Mouse (Mus musculus) intestine, embryonic 16.5 days (tissue): ENCODE data around the gene Prss22. TPM values are rescaled to one million over a fixed set of nuclear protein-coding genes. Genes with fewer than 3 reads are reported as not detected.

ENCODE experiments used
- ATAC-seq: fragments of 200-750 bp; cut with Nextera tagmentation; 2 replicates; pipeline ENCODE4 v1.8.0; 2017; ENCODE audit warnings: moderate TSS enrichment, moderate library complexity
- H3K27ac ChIP-seq: fragments of 300-500 bp; sonication (generic); 2 replicates; pipeline ENCODE4 v1.5.1; 2014; ENCODE audit warnings: mild to moderate bottlenecking, low read length
- H3K27me3 ChIP-seq: fragments of 300-500 bp; sonication (generic); replicated peaks from 2 replicates; pipeline ENCODE4 v1.6.1; 2014; ENCODE audit warnings: low read length, control low read depth, mixed read lengths; ENCODE audit not compliant: control insufficient read depth, insufficient read depth
- H3K36me3 ChIP-seq: fragments of 300-500 bp; sonication (generic); 2 replicates; pipeline ENCODE4 v1.6.1; 2014; ENCODE audit warnings: low read length, control low read depth; ENCODE audit not compliant: control insufficient read depth, insufficient read depth
- H3K4me1 ChIP-seq: fragments of 300-500 bp; sonication (generic); 2 replicates; pipeline ENCODE4 v1.6.1; 2014; ENCODE audit warnings: low read length, control low read depth, mixed read lengths; ENCODE audit not compliant: control insufficient read depth, insufficient read depth
- H3K4me2 ChIP-seq: fragments of 300-500 bp; sonication (generic); 2 replicates; pipeline ENCODE4 v1.6.1; 2014; ENCODE audit warnings: low read depth, low read length, control low read depth
- H3K4me3 ChIP-seq: fragments of 300-500 bp; sonication (generic); 2 replicates; pipeline ENCODE4 v1.5.1; 2014; ENCODE audit warnings: mild to moderate bottlenecking, low read length
- H3K9ac ChIP-seq: fragments of 300-500 bp; sonication (generic); 2 replicates; pipeline ENCODE4 v1.6.1; 2014; ENCODE audit warnings: low read depth, low read length
- H3K9me3 ChIP-seq: fragments of 300-500 bp; sonication (generic); 2 replicates; pipeline ENCODE4 v1.6.1; 2016; ENCODE audit warnings: low read length, control low read depth; ENCODE audit not compliant: control insufficient read depth
- WGBS: fragments of 180-500 bp; shearing (Covaris S2); extraction: QIAGEN DNeasy Blood & Tissue Kit; methylation state at CpG from one replicate; pipeline ENCODE4 v1.1.7; 2014; 5-methylcytosine and 5-hydroxymethylcytosine counted together
- polyA plus RNA-seq: library from polyadenylated mRNA; unstranded; fragments of >200 nt; fragmentation: Nextera tagmentation; extraction: Ambion mirVana; gene quantifications from 2 replicates; pipeline ENCODE4 v1.2.1, GENCODE M21; 2015

Gene Prss22
- polyA plus RNA-seq, result 0.13 and 0.26 TPM in 2 replicates

DNA sequence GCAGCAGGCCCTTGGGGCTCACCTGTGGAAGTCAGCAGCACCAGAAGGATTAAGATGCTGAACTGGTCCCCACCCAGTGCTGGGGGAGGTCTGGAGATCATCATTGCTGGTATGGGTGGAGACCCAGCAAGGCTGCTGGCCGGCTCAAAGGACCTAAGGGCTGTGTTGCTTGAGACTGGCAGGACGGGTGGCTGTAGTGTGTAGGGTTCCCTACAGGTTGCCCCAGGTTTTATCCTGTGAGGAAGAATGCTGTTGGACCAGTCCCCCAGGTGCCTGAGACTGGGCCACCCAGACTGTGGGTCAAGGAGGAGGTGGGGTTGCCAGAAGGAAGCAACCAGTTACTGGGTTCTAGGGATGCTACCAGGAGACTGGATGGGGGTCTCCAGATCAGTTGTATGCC, at the start of gene Prss22:
Gene Prss22 (minus strand): TSS at position 200 of the 400 bp plus-strand sequence.
- Histone ChIP-seq H3K27me3 (no peaks in the 10 kb centered on the region), H3K9me3 (no peaks in the 10 kb centered on the region), H3K4me1 (peaks cover 12% of the 10 kb centered on the region), H3K36me3 (no peaks in the 10 kb centered on the region), H3K4me3 (no peak within 1 kb of the TSS), H3K4me2 (no peak within 1 kb of the TSS), H3K27ac (no peak within 1 kb of the TSS), H3K9ac (no peak within 1 kb of the TSS; the same call in 1 of the 2 replicates)
- ATAC-seq, result no peak
- WGBS, result 46% methylated on average over 2 of the region's 2 CpGs

DNA sequence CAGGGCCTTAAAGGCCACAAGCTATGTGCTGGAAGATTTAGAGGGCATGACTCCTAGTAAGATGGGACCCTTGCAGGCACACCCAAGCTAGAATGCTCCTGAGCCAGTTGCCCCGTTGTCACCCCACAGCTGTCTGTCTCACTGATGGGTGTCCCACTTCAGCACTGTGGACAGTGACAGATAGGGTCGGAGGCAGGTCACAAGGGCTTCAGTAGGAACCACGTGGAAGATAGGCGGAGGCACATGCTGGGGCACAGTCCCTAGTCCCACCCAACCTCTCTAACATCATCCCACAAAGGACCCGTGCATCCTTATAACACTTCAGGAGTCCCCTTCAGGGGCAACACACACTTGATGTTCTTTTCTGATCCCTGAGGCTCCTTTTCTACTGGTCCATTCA, 48.1 kb upstream of the Prss22 start:
- Histone ChIP-seq H3K4me1 (peaks cover 6% of the 10 kb centered on the region; the same call in 1 of the 2 replicates), H3K4me2 (no peak overlapping the region), H3K4me3 (no peak overlapping the region), H3K36me3 (0 out of 2 replicates have a peak, but pooled peaks cover 5% of the 10 kb centered on the region), H3K27ac (no peak overlapping the region), H3K27me3 (no peaks in the 10 kb centered on the region), H3K9ac (no peak overlapping the region), H3K9me3 (no peaks in the 10 kb centered on the region)
- 34% methylated on average over 5 of the region's 5 CpGs for WGBS
- 0 out of 2 replicates have a peak, but pooled peaks have one; percentile 10 for ATAC-seq

DNA sequence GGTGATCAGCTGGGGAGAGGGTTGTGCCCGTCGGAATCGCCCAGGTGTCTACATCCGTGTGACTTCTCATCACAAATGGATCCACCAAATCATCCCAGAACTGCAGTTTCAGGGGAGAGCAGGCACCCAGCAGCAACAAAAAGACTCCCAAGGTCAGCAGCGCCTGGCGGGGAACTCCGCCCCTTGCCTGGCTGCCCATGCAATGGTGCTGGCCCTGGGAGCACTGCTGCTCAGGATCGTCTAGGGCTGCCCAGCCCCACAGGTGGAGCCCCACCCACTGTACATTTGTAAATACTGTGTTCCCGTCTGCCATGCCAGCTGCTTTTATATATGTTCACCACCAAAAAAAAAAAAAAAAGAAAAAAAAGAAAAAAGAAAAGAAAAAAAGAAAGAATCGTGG, 47.7 kb upstream of the Prss22 start:
- WGBS, result 68% methylated on average over 10 of the region's 10 CpGs
- no peak overlapping the region for H3K4me3 ChIP-seq

DNA sequence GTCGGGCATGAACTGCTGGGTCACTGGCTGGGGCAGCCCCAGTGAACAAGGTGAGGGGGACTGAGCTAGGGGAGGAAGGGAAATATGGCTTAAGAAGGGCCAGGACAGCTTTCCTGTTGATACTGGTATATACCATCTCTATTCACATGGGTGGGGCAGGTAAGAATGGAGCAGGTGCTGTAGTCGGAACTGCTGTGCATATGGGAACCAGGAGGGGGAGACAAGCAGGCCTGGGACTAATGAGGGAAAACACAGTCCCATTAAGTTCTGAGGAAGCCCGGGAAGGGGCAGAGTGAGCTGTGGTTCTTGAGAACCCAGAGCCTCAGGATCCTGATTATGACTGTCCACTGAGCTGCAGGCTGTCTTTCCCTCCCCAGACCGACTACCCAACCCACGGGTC, 46.6 kb upstream of the Prss22 start:
- H3K9me3 ChIP-seq, result 0 out of 2 replicates have a peak, but pooled peaks cover 3% of the 10 kb centered on the region

More for the DNA sequence above, 47.7 kb upstream of the Prss22 start:
- Histone ChIP-seq H3K4me1 (peaks cover 6% of the 10 kb centered on the region; the same call in 1 of the 2 replicates), H3K36me3 (0 out of 2 replicates have a peak, but pooled peaks cover 5% of the 10 kb centered on the region), H3K9ac (no peak overlapping the region), H3K4me2 (no peak overlapping the region), H3K9me3 (no peaks in the 10 kb centered on the region), H3K27me3 (no peaks in the 10 kb centered on the region), H3K27ac (no peak overlapping the region)
- no peak for ATAC-seq

DNA sequence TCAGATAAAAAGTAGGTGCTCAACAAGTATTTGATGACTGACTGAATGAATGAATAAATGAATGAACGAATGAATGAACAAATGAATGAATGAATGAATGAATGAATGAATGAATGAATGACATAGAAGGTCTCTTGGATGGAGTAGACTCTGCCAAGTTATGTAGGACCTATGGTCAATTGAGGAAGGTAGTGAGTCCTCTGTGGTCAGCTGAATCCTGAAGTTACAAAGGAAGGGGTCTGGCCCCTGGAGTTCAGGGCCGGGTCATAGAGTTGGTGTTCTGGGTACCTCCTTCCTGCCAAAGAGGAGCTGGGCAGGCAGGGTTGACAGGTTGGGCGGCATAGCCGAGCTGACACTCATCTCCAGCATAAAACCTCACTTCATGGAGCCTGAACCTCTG, 39.9 kb upstream of the Prss22 start, which contains the start of gene Prss27:
Gene Prss27 (plus strand): TSS at position 301 of the 400 bp plus-strand sequence.
- WGBS, result 66% methylated on average over 4 of the region's 4 CpGs
- 0 out of 2 replicates have a peak within 1 kb of the TSS, but pooled peaks have one; percentile 35 for H3K9ac ChIP-seq
- H3K27ac ChIP-seq, result peak within 1 kb of the TSS; percentile 65
- H3K4me1 ChIP-seq, result peaks cover 3% of the 10 kb centered on the region; the same call in 1 of the 2 replicates
- ATAC-seq, result peak; percentile 48
- H3K27me3 ChIP-seq, result no peaks in the 10 kb centered on the region
- H3K4me2 ChIP-seq, result peak within 1 kb of the TSS; percentile 9; the same call in 1 of the 2 replicates
- H3K36me3 ChIP-seq, result no peaks in the 10 kb centered on the region
- H3K4me3 ChIP-seq, result no peak within 1 kb of the TSS
- H3K9me3 ChIP-seq, result 0 out of 2 replicates have a peak, but pooled peaks cover 3% of the 10 kb centered on the region

More for the DNA sequence above, 46.6 kb upstream of the Prss22 start:
- peaks cover 6% of the 10 kb centered on the region; the same call in 1 of the 2 replicates for H3K4me1 ChIP-seq
- WGBS, result 53% methylated on average over 5 of the region's 5 CpGs
- no peaks in the 10 kb centered on the region for H3K27me3 ChIP-seq
- H3K36me3 ChIP-seq, result 0 out of 2 replicates have a peak, but pooled peaks cover 5% of the 10 kb centered on the region
- H3K27ac ChIP-seq, result no peak overlapping the region
- no peak overlapping the region for H3K4me3 ChIP-seq
- no peak overlapping the region for H3K4me2 ChIP-seq
- no peak for ATAC-seq
- no peak overlapping the region for H3K9ac ChIP-seq

DNA sequence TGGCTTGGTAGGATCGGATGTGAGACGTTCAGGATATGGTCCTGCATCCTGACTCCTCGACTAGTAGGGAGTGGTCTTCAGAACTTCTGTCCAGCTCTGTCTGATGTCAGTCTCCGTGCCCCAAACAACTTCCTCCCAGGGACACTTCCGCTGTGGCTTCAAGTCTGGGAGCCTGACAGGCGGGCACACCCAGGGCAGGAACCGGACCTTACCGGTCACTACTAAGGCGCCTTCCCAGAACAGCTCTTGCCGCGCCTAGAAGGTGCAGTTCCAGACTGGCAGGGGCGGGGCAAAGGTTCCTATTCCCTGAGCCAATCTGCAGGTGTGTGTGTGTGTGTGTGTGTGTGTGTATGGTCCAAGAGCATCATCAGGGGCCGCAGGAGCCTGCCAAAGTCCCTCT, 39.5 kb upstream of the Prss22 start:
- Histone ChIP-seq H3K9me3 (0 out of 2 replicates have a peak, but pooled peaks cover 3% of the 10 kb centered on the region), H3K4me2 (peak overlapping the region; percentile 9; the same call in 1 of the 2 replicates), H3K9ac (0 out of 2 replicates have a peak overlapping the region, but pooled peaks have one; percentile 35), H3K4me1 (peaks cover 3% of the 10 kb centered on the region; the same call in 1 of the 2 replicates), H3K4me3 (no peak overlapping the region), H3K36me3 (no peaks in the 10 kb centered on the region), H3K27me3 (no peaks in the 10 kb centered on the region), H3K27ac (peak overlapping the region; percentile 65)
- WGBS, result 66% methylated on average over 13 of the region's 13 CpGs
- peak; percentile 97 for ATAC-seq

DNA sequence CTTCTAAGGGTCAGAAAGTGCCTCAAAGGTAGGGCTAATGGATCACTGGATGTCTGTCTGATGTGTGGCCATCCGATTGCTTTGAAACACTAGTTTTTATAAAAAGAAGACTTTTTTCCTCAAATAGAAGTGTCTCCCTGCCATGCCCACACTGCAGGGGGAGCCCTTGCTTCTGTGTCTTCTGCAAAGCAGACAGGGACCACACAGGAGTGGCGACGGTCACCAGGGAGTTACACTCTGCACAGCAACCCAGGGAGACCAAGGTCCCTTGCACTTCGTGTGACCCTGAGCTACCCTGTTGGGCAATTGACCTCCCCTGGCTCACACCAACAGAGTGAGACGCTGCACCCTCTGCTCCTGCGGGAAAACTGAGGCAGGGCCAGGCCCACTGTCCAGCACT, 39.1 kb upstream of the Prss22 start:
- ATAC-seq, result peak; percentile 60
- 66% methylated on average over 6 of the region's 6 CpGs for WGBS
- 0 out of 2 replicates have a peak overlapping the region, but pooled peaks have one; percentile 35 for H3K9ac ChIP-seq
- peaks cover 3% of the 10 kb centered on the region; the same call in 1 of the 2 replicates for H3K4me1 ChIP-seq
- no peaks in the 10 kb centered on the region for H3K36me3 ChIP-seq
- H3K27me3 ChIP-seq, result no peaks in the 10 kb centered on the region
- H3K9me3 ChIP-seq, result 0 out of 2 replicates have a peak, but pooled peaks cover 3% of the 10 kb centered on the region
- H3K4me2 ChIP-seq, result peak overlapping the region; percentile 9; the same call in 1 of the 2 replicates
- peak overlapping the region; percentile 65 for H3K27ac ChIP-seq
- no peak overlapping the region for H3K4me3 ChIP-seq

DNA sequence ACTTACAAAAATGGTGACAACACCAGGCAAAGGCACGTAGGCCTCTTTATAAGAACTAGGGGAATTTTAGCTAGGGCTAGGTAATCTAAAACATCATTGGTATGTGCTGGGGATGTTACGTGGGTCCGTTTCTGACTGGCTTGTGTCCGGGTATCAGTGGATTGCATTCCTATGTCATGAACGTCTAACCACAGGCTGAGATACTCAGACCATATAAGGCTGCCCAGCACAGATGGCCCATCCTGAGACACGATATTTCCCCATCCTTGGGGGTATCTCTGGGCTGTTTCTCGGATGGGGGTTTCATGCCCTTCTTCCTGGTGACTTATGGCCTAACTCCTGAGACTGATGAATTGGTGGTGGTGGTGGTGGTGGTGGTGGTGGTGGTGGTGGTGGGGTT, 37.2 kb upstream of the Prss22 start:
- ATAC-seq, result no peak
- peaks cover 3% of the 10 kb centered on the region; the same call in 1 of the 2 replicates for H3K4me1 ChIP-seq
- no peak overlapping the region for H3K4me3 ChIP-seq
- H3K27ac ChIP-seq, result no peak overlapping the region
- H3K27me3 ChIP-seq, result no peaks in the 10 kb centered on the region
- H3K36me3 ChIP-seq, result no peaks in the 10 kb centered on the region
- 0 out of 2 replicates have a peak, but pooled peaks cover 2% of the 10 kb centered on the region for H3K9me3 ChIP-seq
- H3K4me2 ChIP-seq, result no peak overlapping the region
- no peak overlapping the region for H3K9ac ChIP-seq
- 70% methylated on average over 7 of the region's 7 CpGs for WGBS

DNA sequence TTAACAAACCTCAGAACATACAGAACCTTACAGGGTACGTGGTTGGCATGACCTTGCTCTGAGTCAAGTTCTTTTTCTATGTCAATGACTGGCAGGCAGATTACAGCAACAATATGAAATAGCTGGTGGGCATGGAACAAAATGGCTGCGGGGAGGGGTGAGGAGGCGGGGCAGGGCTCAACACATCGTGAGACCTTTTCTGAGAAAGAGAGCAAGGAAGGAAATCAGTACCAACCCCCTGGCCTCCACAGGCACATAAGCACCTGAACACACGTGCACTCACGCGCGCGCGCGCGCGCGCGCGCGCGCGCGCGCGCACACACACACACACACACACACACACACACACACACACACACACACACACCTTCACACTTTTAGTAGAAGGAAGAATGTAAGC, 32.7 kb upstream of the Prss22 start:
- H3K4me2 ChIP-seq, result no peak overlapping the region
- no peaks in the 10 kb centered on the region for H3K9me3 ChIP-seq
- WGBS, result 81% methylated on average over 10 of the region's 22 CpGs
- no peak for ATAC-seq
- H3K4me3 ChIP-seq, result no peak overlapping the region
- H3K27ac ChIP-seq, result no peak overlapping the region
- H3K36me3 ChIP-seq, result no peaks in the 10 kb centered on the region
- no peak overlapping the region for H3K9ac ChIP-seq
- no peaks in the 10 kb centered on the region for H3K4me1 ChIP-seq
- no peaks in the 10 kb centered on the region for H3K27me3 ChIP-seq
